Mouse (Mus musculus): ENCODE data around the gene Glod4.

DNA sequence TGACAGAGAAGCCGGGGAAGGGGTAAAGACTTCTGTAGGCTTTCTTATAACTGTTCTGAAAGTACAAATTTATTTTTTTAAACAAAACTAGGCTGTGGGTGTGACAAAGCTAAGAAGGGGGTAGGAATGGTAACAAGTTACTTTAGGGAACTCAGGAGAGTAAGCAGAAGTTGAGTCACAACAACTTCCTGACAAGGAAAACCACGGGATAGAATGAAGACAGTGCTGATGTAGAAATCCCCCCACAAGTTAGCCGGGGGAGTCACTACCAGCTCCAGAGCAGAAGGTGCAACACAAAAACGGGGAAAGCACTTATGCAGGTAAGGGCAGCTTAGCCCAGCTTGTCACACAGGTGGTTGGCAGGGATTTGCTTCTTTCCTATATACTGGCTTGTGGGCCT lies 155.0 kb downstream of the Glod4 start:
- TF ChIP-seq CTCF (IDR thresholded peaks at IDR 0.05; ENCODE audit: low read depth, low read length) (no peak), POLR2A (IDR thresholded peaks at IDR 0.05; ENCODE audit: insufficient read depth, low read length) (no peak), EP300 (IDR thresholded peaks at IDR 0.05; ENCODE audit: insufficient read depth, low read depth, low read length) (no peak)
